Mouse (Mus musculus): ENCODE data around the gene Mrpl55.

Gene Mrpl55

GRCm38 (mm10) chr11:59202081-59202995 is at the start of gene Mrpl55:
Mrpl55 (plus strand) TSS chr11:59202486.
- DNase-seq: peak; percentile 98

GRCm38 (mm10) chr11:59154220-59154619 is 48.1 kb upstream of the Mrpl55 start:
- DNase-seq: no peak

- no peak for DNase-seq
Measured at GRCm38 (mm10) chr11:59155900-59156299, 46.4 kb upstream of the Mrpl55 start.

- no peak for DNase-seq
Measured at GRCm38 (mm10) chr11:59159099-59159498, 43.2 kb upstream of the Mrpl55 start.

GRCm38 (mm10) chr11:59159558-59159957 is 42.7 kb upstream of the Mrpl55 start:
- no peak for DNase-seq

- DNase-seq: peak; percentile 73
Measured at GRCm38 (mm10) chr11:59161398-59161797, 40.9 kb upstream of the Mrpl55 start.

GRCm38 (mm10) chr11:59162443-59163254 is 39.6 kb upstream of the Mrpl55 start:
- no peak for DNase-seq

- DNase-seq: peak; percentile 99
Measured at GRCm38 (mm10) chr11:59163255-59164236, 38.7 kb upstream of the Mrpl55 start, which contains the start of gene Iba57. Iba57 (minus strand) TSS chr11:59163739.

GRCm38 (mm10) chr11:59164384-59164783 is 37.9 kb upstream of the Mrpl55 start:
- DNase-seq: no peak

- no peak for DNase-seq
Measured at GRCm38 (mm10) chr11:59165616-59166241, 36.6 kb upstream of the Mrpl55 start.

- no peak for DNase-seq
Measured at GRCm38 (mm10) chr11:59169807-59170206, 32.5 kb upstream of the Mrpl55 start.

- DNase-seq: no peak
Measured at GRCm38 (mm10) chr11:59170549-59170948, 31.7 kb upstream of the Mrpl55 start.

GRCm38 (mm10) chr11:59174189-59174838 is 28.0 kb upstream of the Mrpl55 start:
- DNase-seq: no peak

- peak; percentile 44 for DNase-seq
Measured at GRCm38 (mm10) chr11:59176475-59176874, 25.8 kb upstream of the Mrpl55 start.

- no peak for DNase-seq
Measured at GRCm38 (mm10) chr11:59176921-59177320, 25.4 kb upstream of the Mrpl55 start.

- DNase-seq: peak; percentile 82
Measured at GRCm38 (mm10) chr11:59182864-59183331, 19.4 kb upstream of the Mrpl55 start, which contains the start of gene Gjc2. Gjc2 (minus strand) TSS chr11:59183213.

GRCm38 (mm10) chr11:59183821-59184220 is 18.5 kb upstream of the Mrpl55 start:
- peak; percentile 79 for DNase-seq

- no peak for DNase-seq
Measured at GRCm38 (mm10) chr11:59185490-59185889, 16.8 kb upstream of the Mrpl55 start.

GRCm38 (mm10) chr11:59187706-59188105 is 14.6 kb upstream of the Mrpl55 start:
- DNase-seq: no peak

GRCm38 (mm10) chr11:59191231-59192058 is 10.8 kb upstream of the Mrpl55 start:
- DNase-seq: peak; percentile 95
